Mouse (Mus musculus): Measurements from ENCODE around the gene Gm49369. TPM values are rescaled to one million over a fixed set of nuclear protein-coding genes. Genes with fewer than 3 reads are reported as not detected.

Gm49369 gene
- polyA plus RNA-seq, 1 experiment = 0.31 TPM

DNA sequence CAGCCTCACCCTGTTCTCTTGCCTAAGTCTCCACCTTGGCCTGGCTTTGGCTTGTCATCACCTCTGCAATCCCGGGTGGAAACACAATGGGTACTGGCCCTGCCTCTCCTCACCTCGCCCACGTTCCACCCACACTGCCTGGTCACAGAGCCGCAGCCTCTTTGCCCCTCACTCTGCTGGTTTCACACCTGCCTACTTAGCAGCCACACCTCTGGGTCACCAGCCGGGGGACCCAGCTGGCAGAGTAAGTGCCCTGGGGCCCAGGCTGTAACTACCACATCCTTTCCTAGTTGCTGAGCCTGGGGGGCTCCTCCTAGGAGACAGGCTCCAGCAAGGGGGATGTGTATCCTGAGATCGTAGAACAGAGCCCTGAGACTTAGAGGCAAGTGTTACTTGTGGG lies 3.3 kb downstream of the Gm49369 start:
- peaks cover 1% of the 10 kb centered on the region for H3K79me2 ChIP-seq (ENCODE audit: control insufficient read depth, insufficient read depth)
- H3K4me3 ChIP-seq = no peak overlapping the region
- TF ChIP-seq POLR2AphosphoS2 (IDR thresholded peaks at IDR 0.05; ENCODE audit: insufficient read length, low read depth) (no peak), TCF3 (IDR thresholded peaks at IDR 0.05; ENCODE audit: insufficient read length, low read depth) (no peak), REST (IDR thresholded peaks at IDR 0.05; ENCODE audit: insufficient read depth, insufficient read length) (no peak), MYOG (IDR thresholded peaks at IDR 0.05; ENCODE audit: control insufficient read depth in 1 of 3, insufficient read depth in 1 of 3, insufficient read length in 2 of 3, low read depth in 2 of 3) (no peak), POLR2A (IDR thresholded peaks at IDR 0.05; ENCODE audit: insufficient read length, low read depth) (no peak), CEBPB (IDR thresholded peaks at IDR 0.05; ENCODE audit: insufficient read depth, poor library complexity, severe bottlenecking) (no peak), E2F4 (IDR thresholded peaks at IDR 0.05; ENCODE audit: insufficient read depth) (no peak), MAX (IDR thresholded peaks at IDR 0.05; ENCODE audit: low read depth) (no peak), TCF12 (IDR thresholded peaks at IDR 0.05; ENCODE audit: insufficient read depth, poor library complexity, severe bottlenecking) (no peak), MYOD1 (IDR thresholded peaks at IDR 0.05; ENCODE audit: control insufficient read depth in 1 of 3, insufficient read length in 2 of 3, low read depth in 2 of 3) (no peak), USF1 (IDR thresholded peaks at IDR 0.05; ENCODE audit: low read depth) (no peak), SRF (IDR thresholded peaks at IDR 0.05; ENCODE audit: control insufficient read depth, insufficient read length, low read depth) (no peak)
- H3ac ChIP-seq (ENCODE audit: control insufficient read depth, insufficient read length) = no peak overlapping the region
- H3K27me3 ChIP-seq (ENCODE audit: control insufficient read depth, insufficient read depth, insufficient read length) = no peaks in the 10 kb centered on the region
- no peak overlapping the region for H3K4me2 ChIP-seq (ENCODE audit: low read depth)
- H3K36me3 ChIP-seq (ENCODE audit: control insufficient read depth, insufficient read depth) = peaks cover 49% of the 10 kb centered on the region

DNA sequence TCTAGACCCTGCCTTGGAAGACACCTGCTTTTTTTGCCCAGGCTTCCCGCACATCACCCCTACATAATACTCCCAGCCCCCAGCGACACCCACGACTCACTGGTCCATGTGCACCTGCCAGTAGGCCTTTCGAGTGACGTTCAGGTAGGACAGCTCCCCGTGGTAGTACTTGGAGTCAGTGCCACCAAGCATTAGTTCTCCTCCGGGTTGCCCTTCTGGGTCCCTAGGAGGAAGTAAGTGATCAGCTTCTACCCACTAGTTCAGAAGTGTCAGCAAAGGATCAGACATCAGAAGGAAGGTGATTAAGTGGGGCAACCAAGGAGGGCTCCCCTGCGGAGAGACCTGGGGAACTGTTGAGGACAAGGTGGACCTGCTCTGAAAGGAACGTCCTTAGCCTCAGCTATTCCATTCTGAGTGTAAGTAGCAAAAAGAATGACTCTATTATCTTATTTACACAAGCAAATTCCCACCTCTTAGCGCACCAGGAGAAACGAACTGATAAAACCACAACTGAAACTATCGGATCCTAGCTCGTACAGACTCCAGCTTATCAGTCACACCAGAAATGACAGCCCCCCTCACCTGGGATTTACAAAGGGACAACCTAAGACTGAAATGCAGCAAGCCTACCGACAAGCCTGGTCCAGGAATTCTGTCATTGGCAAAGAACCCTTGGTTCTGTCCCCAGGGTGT lies 5.1 kb downstream of the Gm49369 start:
- no peak for TF ChIP-seq TCF12 (IDR thresholded peaks at IDR 0.05; ENCODE audit: insufficient read depth, poor library complexity, severe bottlenecking)
- H3K27me3 ChIP-seq (ENCODE audit: control insufficient read depth, insufficient read depth, insufficient read length) = no peaks in the 10 kb centered on the region
- H3ac ChIP-seq (ENCODE audit: control insufficient read depth, insufficient read length) = no peak overlapping the region
- H3K79me2 ChIP-seq (ENCODE audit: control insufficient read depth, insufficient read depth) = no peaks in the 10 kb centered on the region
- no peak overlapping the region for H3K4me2 ChIP-seq (ENCODE audit: low read depth)
- peaks cover 34% of the 10 kb centered on the region for H3K36me3 ChIP-seq (ENCODE audit: control insufficient read depth, insufficient read depth)
- H3K4me3 ChIP-seq = no peak overlapping the region

DNA sequence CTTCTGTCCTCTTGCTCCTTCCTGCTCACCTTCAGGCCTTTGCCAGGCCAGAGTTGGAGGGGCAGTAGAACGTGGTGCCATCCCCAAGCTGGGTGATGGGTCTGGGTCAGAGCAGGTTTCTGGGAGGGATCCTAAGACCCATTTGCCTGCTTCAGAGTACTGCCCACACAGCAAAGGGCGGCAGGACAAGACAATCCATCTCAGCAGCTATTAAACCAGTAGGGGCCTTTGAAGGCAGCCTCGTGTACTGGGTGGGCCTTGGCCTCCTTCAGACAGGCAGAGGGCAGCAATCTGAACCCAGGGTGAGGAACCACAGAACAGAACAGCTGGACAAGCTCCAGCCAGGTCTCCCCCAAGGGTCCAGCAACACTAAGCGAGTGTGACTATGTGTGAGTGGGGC lies 6.4 kb downstream of the Gm49369 start:
- no peak overlapping the region for H3K4me3 ChIP-seq
- H3K79me2 ChIP-seq (ENCODE audit: control insufficient read depth, insufficient read depth) = no peaks in the 10 kb centered on the region
- peaks cover 29% of the 10 kb centered on the region for H3K36me3 ChIP-seq (ENCODE audit: control insufficient read depth, insufficient read depth)
- no peak overlapping the region for H3ac ChIP-seq (ENCODE audit: control insufficient read depth, insufficient read length)
- H3K27me3 ChIP-seq (ENCODE audit: control insufficient read depth, insufficient read depth, insufficient read length) = no peaks in the 10 kb centered on the region
- TF ChIP-seq USF1 (IDR thresholded peaks at IDR 0.05; ENCODE audit: low read depth) = no peak
- TF ChIP-seq TCF3 (IDR thresholded peaks at IDR 0.05; ENCODE audit: insufficient read length, low read depth) = no peak
- no peak for TF ChIP-seq REST (IDR thresholded peaks at IDR 0.05; ENCODE audit: insufficient read depth, insufficient read length)
- no peak for TF ChIP-seq CEBPB (IDR thresholded peaks at IDR 0.05; ENCODE audit: insufficient read depth, poor library complexity, severe bottlenecking)
- TF ChIP-seq TCF12 (IDR thresholded peaks at IDR 0.05; ENCODE audit: insufficient read depth, poor library complexity, severe bottlenecking) = no peak
- no peak for TF ChIP-seq SRF (IDR thresholded peaks at IDR 0.05; ENCODE audit: control insufficient read depth, insufficient read length, low read depth)
- no peak for TF ChIP-seq E2F4 (IDR thresholded peaks at IDR 0.05; ENCODE audit: insufficient read depth)
- TF ChIP-seq POLR2A (IDR thresholded peaks at IDR 0.05; ENCODE audit: insufficient read length, low read depth) = no peak
- TF ChIP-seq MAX (IDR thresholded peaks at IDR 0.05; ENCODE audit: low read depth) = no peak
- TF ChIP-seq MYOG (IDR thresholded peaks at IDR 0.05; ENCODE audit: control insufficient read depth in 1 of 3, insufficient read depth in 1 of 3, insufficient read length in 2 of 3, low read depth in 2 of 3) = peak in 1 of 3 experiments; percentile 32
- TF ChIP-seq POLR2AphosphoS2 (IDR thresholded peaks at IDR 0.05; ENCODE audit: insufficient read length, low read depth) = no peak
- peak in 1 of 3 experiments; percentile 29 for TF ChIP-seq MYOD1 (IDR thresholded peaks at IDR 0.05; ENCODE audit: control insufficient read depth in 1 of 3, insufficient read length in 2 of 3, low read depth in 2 of 3)
- no peak overlapping the region for H3K4me2 ChIP-seq (ENCODE audit: low read depth)

DNA sequence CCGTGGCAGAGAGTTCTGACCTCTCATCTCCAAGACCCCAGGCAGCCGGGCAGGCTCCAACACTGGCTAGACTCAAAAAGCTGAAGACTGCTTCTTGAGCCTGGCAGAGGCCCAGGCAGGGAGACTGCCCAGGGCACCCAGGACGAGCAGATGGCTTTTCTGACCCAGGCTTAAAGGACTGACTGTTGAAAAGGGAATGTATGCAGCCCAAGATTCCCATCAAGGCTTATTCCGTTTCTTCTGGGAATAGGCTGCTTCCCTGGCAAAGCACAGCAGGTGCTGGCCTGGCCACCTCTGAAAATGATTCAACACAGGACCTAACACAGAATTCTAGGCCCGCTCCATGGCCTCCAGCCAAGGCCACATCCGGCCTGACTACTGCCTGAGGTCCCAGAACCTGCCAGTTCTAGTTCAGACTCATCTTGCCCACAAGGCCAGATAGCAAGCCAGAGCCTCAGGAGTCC lies 7.2 kb downstream of the Gm49369 start:
- TF ChIP-seq E2F4 (IDR thresholded peaks at IDR 0.05; ENCODE audit: insufficient read depth) (no peak), TCF12 (IDR thresholded peaks at IDR 0.05; ENCODE audit: insufficient read depth, poor library complexity, severe bottlenecking) (no peak), MYOG (IDR thresholded peaks at IDR 0.05; ENCODE audit: control insufficient read depth in 1 of 3, insufficient read depth in 1 of 3, insufficient read length in 2 of 3, low read depth in 2 of 3) (peak in 2 of 3 experiments; percentile 34 to 43), MYOD1 (IDR thresholded peaks at IDR 0.05; ENCODE audit: control insufficient read depth in 1 of 3, insufficient read length in 2 of 3, low read depth in 2 of 3) (peak; percentile 10 to 78 (median 61)), POLR2A (IDR thresholded peaks at IDR 0.05; ENCODE audit: insufficient read length, low read depth) (no peak)
- no peaks in the 10 kb centered on the region for H3K79me2 ChIP-seq (ENCODE audit: control insufficient read depth, insufficient read depth)
- no peak overlapping the region for H3ac ChIP-seq (ENCODE audit: control insufficient read depth, insufficient read length)
- H3K27me3 ChIP-seq (ENCODE audit: control insufficient read depth, insufficient read depth, insufficient read length) = no peaks in the 10 kb centered on the region
- no peak overlapping the region for H3K4me3 ChIP-seq
- peaks cover 21% of the 10 kb centered on the region for H3K36me3 ChIP-seq (ENCODE audit: control insufficient read depth, insufficient read depth)
- peak overlapping the region; percentile 50 for H3K4me2 ChIP-seq (ENCODE audit: low read depth)

DNA sequence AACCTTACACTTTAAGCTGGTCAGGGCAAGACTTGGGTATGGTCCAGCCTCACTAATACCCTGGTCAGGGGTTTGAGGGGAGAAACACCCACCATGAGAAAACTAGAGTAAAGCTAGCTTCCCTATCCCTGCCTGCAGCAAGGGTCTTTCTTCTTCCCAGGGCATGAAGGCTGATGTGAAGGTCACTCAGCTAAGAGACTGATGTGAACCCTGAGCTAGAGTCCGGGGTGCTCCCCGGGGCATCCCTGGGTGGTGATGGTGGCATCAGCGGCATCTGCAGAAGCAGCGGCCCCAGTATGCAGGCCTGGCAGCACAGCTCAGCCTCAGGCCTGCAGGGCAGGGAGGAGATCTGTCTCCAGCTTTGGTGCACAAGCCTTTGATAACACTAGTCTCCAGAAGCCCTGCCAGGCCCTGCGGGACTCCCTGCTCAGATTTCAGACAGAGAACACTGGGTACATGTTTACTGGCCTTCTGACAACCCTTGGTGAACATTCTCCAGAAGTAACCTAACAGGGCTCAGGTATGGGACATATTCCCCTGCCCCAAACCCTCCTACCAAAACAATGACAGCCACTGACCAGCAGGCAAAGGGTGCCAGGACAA lies 8.0 kb downstream of the Gm49369 start:
- TF ChIP-seq POLR2AphosphoS2 (IDR thresholded peaks at IDR 0.05; ENCODE audit: insufficient read length, low read depth) (peak; percentile 16), MYOG (IDR thresholded peaks at IDR 0.05; ENCODE audit: control insufficient read depth in 1 of 3, insufficient read depth in 1 of 3, insufficient read length in 2 of 3, low read depth in 2 of 3) (no peak), USF1 (IDR thresholded peaks at IDR 0.05; ENCODE audit: low read depth) (no peak)
- Histone ChIP-seq H3ac (ENCODE audit: control insufficient read depth, insufficient read length) (no peak overlapping the region), H3K79me2 (ENCODE audit: control insufficient read depth, insufficient read depth) (no peaks in the 10 kb centered on the region), H3K36me3 (ENCODE audit: control insufficient read depth, insufficient read depth) (peaks cover 14% of the 10 kb centered on the region), H3K4me3 (no peak overlapping the region), H3K4me2 (ENCODE audit: low read depth) (peak overlapping the region; percentile 50), H3K27me3 (ENCODE audit: control insufficient read depth, insufficient read depth, insufficient read length) (no peaks in the 10 kb centered on the region)

All from myocyte (in vitro differentiated cells).